Mouse (Mus musculus): Measurements from ENCODE around the gene Neurog2. TPM values are rescaled to one million over a fixed set of nuclear protein-coding genes. Genes with fewer than 3 reads are reported as not detected.

The Neurog2 gene
- polyA plus RNA-seq, 2 experiments, result 0.80 TPM; not detected in 1

DNA sequence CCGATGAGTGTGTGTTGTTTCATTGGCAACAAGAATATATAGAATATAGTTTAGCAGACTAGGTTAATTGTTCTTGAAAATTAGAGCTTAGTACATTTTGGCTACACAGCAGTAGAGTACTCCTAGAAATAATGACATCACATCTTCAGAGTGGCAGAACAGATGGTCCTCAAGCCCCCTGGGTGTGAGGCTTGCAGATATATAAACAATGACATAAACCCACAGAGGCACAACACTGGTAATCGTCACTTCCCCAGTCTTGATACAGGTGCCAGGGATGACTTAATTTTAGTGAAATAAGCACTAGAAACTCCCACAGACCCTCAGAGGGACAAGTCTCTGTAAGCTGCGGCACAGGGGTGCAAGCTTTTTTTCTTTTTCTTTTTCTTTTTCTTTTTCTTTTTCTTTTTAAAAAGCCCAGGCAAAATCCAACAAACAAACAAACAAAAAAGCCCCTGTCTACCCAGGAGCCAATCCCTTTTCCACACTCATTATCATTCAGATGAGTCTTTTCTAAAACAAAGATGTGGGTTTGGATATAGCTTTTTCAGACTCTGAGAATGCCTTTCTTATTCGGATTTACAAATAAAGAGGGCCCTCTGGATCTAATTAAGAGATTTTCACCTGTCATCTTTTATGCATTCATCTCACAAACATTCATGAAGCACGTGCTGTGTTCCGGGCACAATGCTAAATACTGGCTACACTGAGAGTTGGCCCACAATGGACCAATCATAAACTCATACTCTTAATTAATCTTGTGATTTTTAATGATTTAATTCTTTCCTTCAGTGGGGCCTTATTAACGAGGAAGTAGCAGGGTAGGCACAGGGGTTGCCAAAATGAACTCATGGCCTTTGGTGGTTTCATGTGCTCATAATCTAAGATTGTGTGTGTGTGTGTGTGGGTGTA lies 19.1 kb downstream of the Neurog2 start:
- no peak for TF ChIP-seq POLR2A (IDR thresholded peaks at IDR 0.05; ENCODE audit: borderline replicate concordance, extremely low read depth, insufficient read depth, insufficient read length)
- no peaks in the 10 kb centered on the region for H3K36me3 ChIP-seq (ENCODE audit: control insufficient read depth, insufficient read depth, low read length)
- WGBS, result 51% methylated on average over 7 of the region's 7 CpGs
- no peak for ATAC-seq (ENCODE audit: low FRiP score, low read depth)
- H3K4me3 ChIP-seq (replicated peaks; ENCODE audit: low read length), result no peak overlapping the region
- H3K4me1 ChIP-seq (ENCODE audit: control insufficient read depth, insufficient read depth, low read length), result no peaks in the 10 kb centered on the region
- H3K27ac ChIP-seq (replicated peaks; ENCODE audit: low read depth, low read length), result no peak overlapping the region
- no peaks in the 10 kb centered on the region for H3K9me3 ChIP-seq (ENCODE audit: control insufficient read depth, low read length)
- H3K4me2 ChIP-seq (replicated peaks; ENCODE audit: low read depth, low read length, severe bottlenecking), result no peak overlapping the region
- no peak for DNase-seq (ENCODE audit: low spot score)
- peaks cover 4% of the 10 kb centered on the region; the same call in 1 of the 2 replicates for H3K27me3 ChIP-seq (ENCODE audit: control insufficient read depth, insufficient read depth, low read length)
- no peak overlapping the region for H3K9ac ChIP-seq (ENCODE audit: low read depth, low read length, severe bottlenecking)

DNA sequence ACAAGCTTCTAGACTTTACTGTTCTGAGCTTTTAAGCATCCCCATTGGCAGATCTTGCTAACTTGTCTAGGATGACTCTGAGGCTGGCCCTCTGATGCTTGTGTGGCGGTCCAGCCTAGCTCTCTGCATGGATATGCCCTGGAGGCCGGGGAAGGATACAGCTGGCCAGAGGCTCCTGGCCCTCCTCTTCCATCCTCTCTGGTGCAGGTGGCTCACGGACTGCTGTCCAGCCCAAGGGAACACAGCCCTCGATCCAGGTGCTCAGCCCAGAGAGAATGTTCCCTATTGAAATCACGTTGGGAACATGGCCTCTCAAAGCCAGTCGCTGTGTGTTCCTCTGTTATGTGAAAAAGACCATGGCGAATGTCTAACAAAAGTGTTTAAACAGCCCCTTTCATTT lies 27.8 kb downstream of the Neurog2 start:
- DNase-seq (ENCODE audit: low spot score) (no peak), ATAC-seq (ENCODE audit: low FRiP score, low read depth) (no peak)
- no peak overlapping the region for H3K27ac ChIP-seq (replicated peaks; ENCODE audit: low read depth, low read length)
- no peaks in the 10 kb centered on the region for H3K4me1 ChIP-seq (ENCODE audit: control insufficient read depth, insufficient read depth, low read length)
- H3K9me3 ChIP-seq (ENCODE audit: control insufficient read depth, low read length), result no peaks in the 10 kb centered on the region
- H3K4me2 ChIP-seq (replicated peaks; ENCODE audit: low read depth, low read length, severe bottlenecking), result no peak overlapping the region
- no peak overlapping the region for H3K4me3 ChIP-seq (replicated peaks; ENCODE audit: low read length)
- no peaks in the 10 kb centered on the region for H3K36me3 ChIP-seq (ENCODE audit: control insufficient read depth, insufficient read depth, low read length)
- no peak overlapping the region for H3K9ac ChIP-seq (ENCODE audit: low read depth, low read length, severe bottlenecking)
- WGBS, result 75% methylated on average over 7 of the region's 7 CpGs
- TF ChIP-seq POLR2A (IDR thresholded peaks at IDR 0.05; ENCODE audit: borderline replicate concordance, extremely low read depth, insufficient read depth, insufficient read length), result no peak
- H3K27me3 ChIP-seq (ENCODE audit: control insufficient read depth, insufficient read depth, low read length), result no peaks in the 10 kb centered on the region

DNA sequence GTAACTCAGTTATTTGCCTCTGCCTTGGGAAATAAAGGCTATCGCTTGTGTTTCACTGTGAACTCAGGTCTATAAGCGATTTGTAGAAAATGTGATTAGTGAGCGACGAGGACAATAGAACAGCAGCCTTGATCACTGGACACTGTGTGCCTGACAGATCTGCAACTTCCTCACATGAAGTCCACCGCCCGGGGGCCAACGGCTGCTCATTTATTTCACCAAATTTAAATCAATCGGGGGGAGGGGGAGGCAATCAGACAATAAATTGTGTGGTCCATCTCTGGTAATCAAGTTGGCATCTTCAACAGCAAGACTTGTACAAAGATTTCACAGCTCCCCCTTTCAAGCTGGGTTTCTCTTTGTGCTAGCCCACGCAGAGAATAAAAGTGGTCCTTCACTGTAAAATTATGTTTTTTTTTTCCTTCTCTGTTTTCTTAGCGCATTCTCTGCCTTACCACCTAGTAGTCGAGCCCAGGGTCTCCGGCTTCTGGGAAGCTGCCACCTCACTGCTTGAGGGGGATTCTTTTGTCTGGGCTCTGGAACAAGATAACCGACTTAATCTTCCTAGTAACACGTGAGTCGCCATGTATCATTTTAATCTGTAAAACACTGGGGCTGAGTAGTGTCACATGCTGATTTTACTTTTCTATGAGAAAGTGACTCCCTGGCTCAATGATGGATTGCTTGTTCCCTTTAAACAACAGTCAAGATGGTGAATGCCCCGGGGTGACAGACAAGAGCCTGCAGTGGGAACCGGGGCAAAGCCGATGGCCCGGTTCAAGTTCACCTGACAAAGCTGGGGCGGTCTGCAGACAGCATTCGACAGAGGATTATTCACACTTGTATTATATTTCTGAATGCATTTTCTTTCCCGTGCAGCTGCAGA lies 29.0 kb downstream of the Neurog2 start:
- ATAC-seq (ENCODE audit: low FRiP score, low read depth) (no peak), DNase-seq (ENCODE audit: low spot score) (no peak)
- TF ChIP-seq POLR2A (IDR thresholded peaks at IDR 0.05; ENCODE audit: borderline replicate concordance, extremely low read depth, insufficient read depth, insufficient read length), result no peak
- no peak overlapping the region for H3K4me2 ChIP-seq (replicated peaks; ENCODE audit: low read depth, low read length, severe bottlenecking)
- H3K27ac ChIP-seq (replicated peaks; ENCODE audit: low read depth, low read length), result no peak overlapping the region
- H3K36me3 ChIP-seq (ENCODE audit: control insufficient read depth, insufficient read depth, low read length), result no peaks in the 10 kb centered on the region
- no peak overlapping the region for H3K4me3 ChIP-seq (replicated peaks; ENCODE audit: low read length)
- H3K4me1 ChIP-seq (ENCODE audit: control insufficient read depth, insufficient read depth, low read length), result no peaks in the 10 kb centered on the region
- H3K9ac ChIP-seq (ENCODE audit: low read depth, low read length, severe bottlenecking), result no peak overlapping the region
- H3K9me3 ChIP-seq (ENCODE audit: control insufficient read depth, low read length), result no peaks in the 10 kb centered on the region
- no peaks in the 10 kb centered on the region for H3K27me3 ChIP-seq (ENCODE audit: control insufficient read depth, insufficient read depth, low read length)
- 71% methylated on average over 22 of the region's 22 CpGs for WGBS

DNA sequence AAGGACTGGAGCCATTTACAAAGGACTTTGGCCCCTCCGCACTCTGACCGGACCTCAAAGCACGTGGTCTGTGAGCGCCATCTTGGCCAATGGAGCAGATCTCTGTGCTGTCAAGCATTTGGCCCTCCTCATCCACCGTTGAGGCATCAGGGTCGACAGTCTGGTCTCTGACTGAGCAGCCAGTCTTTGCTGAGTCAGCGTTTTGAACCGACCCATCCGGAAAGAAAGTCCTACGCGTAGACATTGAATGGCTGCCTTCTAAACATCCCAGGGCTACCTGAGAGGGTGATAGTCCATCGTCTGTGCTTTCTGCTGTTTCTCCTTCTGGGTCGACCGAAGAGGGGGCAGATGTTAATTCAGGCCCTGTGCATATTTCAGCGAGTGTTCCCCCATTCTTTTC lies 46.8 kb downstream of the Neurog2 start:
- H3K27me3 ChIP-seq (ENCODE audit: control insufficient read depth, insufficient read depth, low read length), result no peaks in the 10 kb centered on the region
- WGBS, result 90% methylated on average over 15 of the region's 15 CpGs
- TF ChIP-seq POLR2A (IDR thresholded peaks at IDR 0.05; ENCODE audit: borderline replicate concordance, extremely low read depth, insufficient read depth, insufficient read length), result no peak
- no peaks in the 10 kb centered on the region for H3K9me3 ChIP-seq (ENCODE audit: control insufficient read depth, low read length)
- no peak overlapping the region for H3K4me2 ChIP-seq (replicated peaks; ENCODE audit: low read depth, low read length, severe bottlenecking)
- no peaks in the 10 kb centered on the region for H3K36me3 ChIP-seq (ENCODE audit: control insufficient read depth, insufficient read depth, low read length)
- no peaks in the 10 kb centered on the region for H3K4me1 ChIP-seq (ENCODE audit: control insufficient read depth, insufficient read depth, low read length)
- ATAC-seq (ENCODE audit: low FRiP score, low read depth), result no peak
- H3K27ac ChIP-seq (replicated peaks; ENCODE audit: low read depth, low read length), result no peak overlapping the region
- no peak overlapping the region for H3K4me3 ChIP-seq (replicated peaks; ENCODE audit: low read length)
- DNase-seq (ENCODE audit: low spot score), result no peak
- no peak overlapping the region for H3K9ac ChIP-seq (ENCODE audit: low read depth, low read length, severe bottlenecking)

Other genes starting within 250 kb of the Neurog2 start
- 41.3 and 41.6 TPM in 2 replicates for gene Ank2, start 133.8 kb upstream of the Neurog2 start, polyA plus RNA-seq (2012; rRNA removed)
- gene Ank2, start 133.8 kb upstream of the Neurog2 start, polyA plus RNA-seq (2014; fragmentation: Nextera tagmentation; extraction: Ambion mirVana), result 33.0 and 34.5 TPM in 2 replicates
- 15.5 and 35.4 TPM in 2 replicates for gene Larp7, start 79.8 kb upstream of the Neurog2 start, polyA plus RNA-seq (2012; rRNA removed)
- gene Larp7, start 79.8 kb upstream of the Neurog2 start, polyA plus RNA-seq (2014; fragmentation: Nextera tagmentation; extraction: Ambion mirVana), result 49.6 and 51.1 TPM in 2 replicates
- 12.6 and 14.1 TPM in 2 replicates for gene Zgrf1, start 79.6 kb upstream of the Neurog2 start, polyA plus RNA-seq (2012; rRNA removed)
- 7.6 and 8.1 TPM in 2 replicates for gene Zgrf1, start 79.6 kb upstream of the Neurog2 start, polyA plus RNA-seq (2014; fragmentation: Nextera tagmentation; extraction: Ambion mirVana)
- 2.3 and 3.0 TPM in 2 replicates for gene Alpk1, start 147.4 kb downstream of the Neurog2 start, polyA plus RNA-seq (2012; rRNA removed)
- 0.86 and 1.5 TPM in 2 replicates for gene Alpk1, start 147.4 kb downstream of the Neurog2 start, polyA plus RNA-seq (2014; fragmentation: Nextera tagmentation; extraction: Ambion mirVana)
- 1.8 and 2.2 TPM in 2 replicates for gene Tifa, start 156.7 kb downstream of the Neurog2 start, polyA plus RNA-seq (2012; rRNA removed)
- gene Tifa, start 156.7 kb downstream of the Neurog2 start, polyA plus RNA-seq (2014; fragmentation: Nextera tagmentation; extraction: Ambion mirVana), result 3.7 and 3.8 TPM in 2 replicates
- 38.2 and 39.0 TPM in 2 replicates for gene Ap1ar, start 204.4 kb downstream of the Neurog2 start, polyA plus RNA-seq (2012; rRNA removed)
- 43.1 and 50.6 TPM in 2 replicates for gene Ap1ar, start 204.4 kb downstream of the Neurog2 start, polyA plus RNA-seq (2014; fragmentation: Nextera tagmentation; extraction: Ambion mirVana)